Mouse (Mus musculus) layer of hippocampus, adult 18-20 months (tissue): ENCODE measurements at regions not wholly inside any gene's neighbourhood (a gene's known extent, or its start where the extent isn't known, plus 50 kb on each side); places are given as distances from the start of the nearest gene placed in this dataset.

Experiments used
- DNase-seq, 2 experiments: peaks; one replicate each; pipeline ENCODE4 v3.0.0; 2022; ENCODE audit warnings: low spot score in 2 of 2

- DNase-seq = no peak
Measured at GRCm38 (mm10) chr8:26868101-26868848, 108.8 kb upstream of the Zfp703 start.

- no peak for DNase-seq
Measured at GRCm38 (mm10) chr8:26868849-26869110, 108.3 kb upstream of the Zfp703 start.

- no peak for DNase-seq
Measured at GRCm38 (mm10) chr8:26871838-26872237, 105.3 kb upstream of the Zfp703 start.

- no peak for DNase-seq
Measured at GRCm38 (mm10) chr8:26872382-26872781, 104.7 kb upstream of the Zfp703 start.

GRCm38 (mm10) chr8:26872815-26873214 is 104.3 kb upstream of the Zfp703 start:
- DNase-seq = no peak

GRCm38 (mm10) chr8:26880177-26880576 is 96.9 kb upstream of the Zfp703 start:
- no peak for DNase-seq

- no peak for DNase-seq
Measured at GRCm38 (mm10) chr8:26881268-26882120, 95.6 kb upstream of the Zfp703 start.

- no peak for DNase-seq
Measured at GRCm38 (mm10) chr8:26882616-26883015, 94.5 kb upstream of the Zfp703 start.

- DNase-seq = no peak
Measured at GRCm38 (mm10) chr8:26883285-26883684, 93.8 kb upstream of the Zfp703 start.

GRCm38 (mm10) chr8:26883770-26884169 is 93.4 kb upstream of the Zfp703 start:
- no peak for DNase-seq

- DNase-seq = no peak
Measured at GRCm38 (mm10) chr8:26884350-26884749, 92.8 kb upstream of the Zfp703 start.

GRCm38 (mm10) chr8:26885365-26885764 is 91.8 kb upstream of the Zfp703 start:
- DNase-seq = no peak

- DNase-seq = no peak
Measured at GRCm38 (mm10) chr8:26886783-26887486, 90.2 kb upstream of the Zfp703 start.

GRCm38 (mm10) chr8:26887551-26887950 is 89.6 kb upstream of the Zfp703 start:
- no peak for DNase-seq

GRCm38 (mm10) chr8:26888050-26888449 is 89.1 kb upstream of the Zfp703 start:
- DNase-seq = no peak

- no peak for DNase-seq
Measured at GRCm38 (mm10) chr8:26891881-26892280, 85.2 kb upstream of the Zfp703 start.

GRCm38 (mm10) chr8:26892380-26892779 is 84.7 kb upstream of the Zfp703 start:
- DNase-seq = no peak

- DNase-seq = no peak
Measured at GRCm38 (mm10) chr8:26895867-26896266, 81.3 kb upstream of the Zfp703 start.

GRCm38 (mm10) chr8:26903289-26903688 is 73.8 kb upstream of the Zfp703 start:
- DNase-seq = no peak

GRCm38 (mm10) chr8:26906257-26906656 is 70.9 kb upstream of the Zfp703 start:
- DNase-seq = no peak

- DNase-seq = no peak
Measured at GRCm38 (mm10) chr8:26907347-26908170, 69.6 kb upstream of the Zfp703 start.
